Mouse (Mus musculus): Measurements from ENCODE around the gene Shisa8.

Shisa8 gene

DNA sequence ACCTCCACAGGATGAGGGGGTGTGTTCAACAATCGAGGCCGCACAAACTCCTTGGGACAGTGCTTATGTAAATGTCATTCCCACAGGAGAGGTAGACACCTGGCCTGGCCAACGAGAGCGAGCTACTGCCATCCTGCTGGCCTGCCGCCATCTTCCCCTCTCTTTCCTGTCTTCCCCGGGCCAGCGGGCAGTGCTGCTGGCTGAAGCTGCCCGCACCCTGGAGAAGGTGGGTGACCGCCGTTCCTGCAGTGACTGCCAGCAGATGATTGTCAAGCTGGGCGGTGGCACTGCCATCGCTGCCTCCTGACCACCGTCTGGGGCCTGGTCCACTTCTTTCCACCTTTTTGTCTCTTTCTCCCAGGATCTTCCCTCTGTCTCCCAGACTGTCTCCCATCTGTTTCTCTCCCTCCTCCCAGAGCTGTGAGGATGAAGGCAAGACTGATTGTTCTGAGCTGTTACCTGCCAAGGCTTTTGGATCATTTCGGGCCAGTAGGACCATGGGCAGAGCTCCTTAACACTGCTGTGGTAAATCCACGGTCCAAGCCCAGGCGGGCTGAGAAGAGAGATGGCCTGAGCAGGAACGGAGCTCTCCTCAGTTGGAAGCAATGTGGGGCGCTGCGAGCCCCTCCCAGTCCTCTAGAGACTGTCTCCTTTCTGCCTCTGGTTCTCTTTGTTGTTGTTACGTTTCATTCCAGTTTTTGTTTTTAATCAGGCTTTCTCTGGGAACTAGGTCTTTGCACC is 8.8 kb downstream of the Shisa8 start:
- DNase-seq (ENCODE audit: low spot score): no peak

DNA sequence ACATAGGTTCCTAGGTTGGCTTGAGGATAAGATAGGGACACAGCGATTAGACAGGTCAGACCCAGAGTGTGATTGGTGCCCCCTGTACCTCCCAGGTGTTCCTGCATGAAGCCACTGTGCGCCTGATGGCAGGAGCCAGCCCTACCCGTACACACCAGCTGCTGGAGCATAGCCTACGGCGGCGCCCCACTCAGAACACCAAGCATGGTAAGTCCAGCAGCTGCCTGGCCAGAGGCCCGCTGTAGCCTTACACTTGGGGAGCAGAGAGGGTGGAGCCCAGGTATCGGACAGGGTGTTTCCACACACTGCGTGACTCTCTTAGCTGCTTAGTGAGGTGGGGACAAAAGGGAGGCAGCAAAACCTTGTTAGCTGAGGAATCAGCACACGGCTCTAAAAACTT is 9.5 kb downstream of the Shisa8 start:
- DNase-seq (ENCODE audit: low spot score): no peak

DNA sequence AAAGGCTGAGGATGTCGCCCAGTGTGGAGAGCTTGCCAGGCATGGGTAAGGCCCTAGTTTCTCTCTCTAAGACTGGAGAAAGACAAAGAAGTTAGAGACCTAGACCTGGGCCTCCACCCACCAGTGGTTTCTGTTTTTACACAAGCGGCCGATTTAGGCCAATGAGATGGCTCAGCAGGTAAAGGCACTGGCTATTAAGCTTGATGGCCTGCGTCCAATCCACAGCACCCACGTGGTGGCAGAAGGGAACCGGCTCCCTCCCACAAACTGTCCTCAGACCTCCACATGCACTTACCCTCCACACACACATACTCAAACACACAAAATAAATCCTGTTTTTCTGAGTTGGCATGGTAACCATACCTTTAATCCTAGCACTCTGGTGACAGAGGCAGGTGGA is 10.5 kb downstream of the Shisa8 start:
- DNase-seq (ENCODE audit: low spot score): no peak

DNA sequence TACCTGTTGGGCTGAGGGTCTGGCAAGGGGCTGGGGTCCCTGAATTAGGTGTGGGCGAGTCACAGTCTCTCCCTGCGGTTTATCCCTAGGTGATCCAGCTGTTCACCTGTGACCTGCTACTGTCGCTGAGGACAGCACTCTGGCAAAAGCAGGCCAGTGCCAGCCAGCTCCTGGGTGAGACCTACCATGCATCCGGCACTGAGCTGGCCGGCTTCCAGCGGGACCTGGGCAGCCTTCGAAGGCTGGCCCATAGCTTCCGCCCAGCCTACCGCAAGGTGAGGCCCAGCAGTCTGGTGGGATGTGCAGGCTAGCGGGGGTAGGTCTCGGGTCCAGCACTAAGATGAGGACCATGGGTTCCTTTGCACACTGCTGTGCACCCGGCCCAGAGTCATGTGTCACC is 13.1 kb downstream of the Shisa8 start:
- no peak for DNase-seq (ENCODE audit: low spot score)

DNA sequence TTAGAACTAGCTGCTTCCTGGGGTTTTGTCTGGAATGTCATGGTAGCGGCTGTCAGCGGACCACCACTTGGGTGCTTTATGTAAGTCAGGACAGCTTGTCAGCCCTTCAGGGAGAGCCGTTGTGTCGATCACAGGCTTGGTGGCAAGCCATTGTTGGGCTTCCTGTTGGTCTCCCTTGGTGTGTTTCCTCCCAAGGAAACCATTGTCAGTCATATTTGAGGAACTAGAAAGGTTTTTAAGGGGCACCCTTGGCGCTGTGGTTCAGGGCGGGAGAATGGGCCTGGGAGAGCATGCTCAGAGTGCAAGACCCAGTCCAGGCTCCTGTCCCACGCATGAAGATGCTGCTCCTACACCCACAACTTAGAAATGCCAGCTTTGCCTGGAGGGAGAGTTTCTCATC is 14.3 kb downstream of the Shisa8 start:
- DNase-seq (ENCODE audit: low spot score): no peak

DNA sequence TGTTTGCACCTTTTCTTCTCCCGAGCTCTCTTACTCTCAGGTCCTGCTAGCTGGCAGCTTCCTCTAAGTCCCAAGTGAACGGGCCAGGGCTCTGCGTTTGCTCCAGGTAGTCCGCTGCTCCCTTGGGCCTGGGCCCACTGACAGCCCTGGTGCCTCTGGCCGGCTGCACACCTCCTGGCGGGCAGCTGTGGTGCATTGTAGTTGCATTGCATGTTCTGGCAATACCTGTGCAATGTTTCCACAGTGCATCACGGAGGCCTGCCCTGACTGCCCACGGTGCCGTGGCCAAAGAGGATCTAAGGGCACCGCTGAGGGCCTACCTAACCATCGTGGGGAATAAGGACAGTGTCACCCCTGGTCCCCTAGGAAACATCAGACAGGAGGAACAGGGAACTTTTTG is 14.7 kb downstream of the Shisa8 start:
- DNase-seq (ENCODE audit: low spot score): no peak

DNA sequence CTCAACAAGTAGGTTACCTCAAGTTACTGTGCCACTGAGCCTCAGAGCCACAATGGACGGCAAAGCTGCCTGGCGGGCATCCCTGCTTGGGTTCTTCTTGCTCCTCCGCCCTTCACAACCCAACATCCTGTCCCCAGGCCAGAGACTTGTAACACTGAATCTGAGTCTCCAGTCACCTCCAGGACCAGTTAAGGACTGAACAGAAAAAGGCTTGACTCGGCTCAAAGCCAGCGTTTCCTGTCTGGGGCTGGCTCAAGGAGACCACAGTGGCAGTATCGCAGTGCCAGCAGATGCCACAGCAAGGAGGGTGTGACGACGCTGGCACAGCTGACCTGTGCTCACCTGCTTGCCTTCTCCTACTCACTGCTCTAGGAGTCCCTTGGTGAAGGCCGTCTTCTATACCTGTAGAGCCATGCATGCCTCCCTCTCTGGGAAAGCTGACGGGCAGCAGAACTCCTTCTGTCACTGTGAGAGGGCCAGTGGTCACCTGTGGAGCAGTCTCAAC is 15.3 kb downstream of the Shisa8 start:
- no peak for DNase-seq (ENCODE audit: low spot score)

DNA sequence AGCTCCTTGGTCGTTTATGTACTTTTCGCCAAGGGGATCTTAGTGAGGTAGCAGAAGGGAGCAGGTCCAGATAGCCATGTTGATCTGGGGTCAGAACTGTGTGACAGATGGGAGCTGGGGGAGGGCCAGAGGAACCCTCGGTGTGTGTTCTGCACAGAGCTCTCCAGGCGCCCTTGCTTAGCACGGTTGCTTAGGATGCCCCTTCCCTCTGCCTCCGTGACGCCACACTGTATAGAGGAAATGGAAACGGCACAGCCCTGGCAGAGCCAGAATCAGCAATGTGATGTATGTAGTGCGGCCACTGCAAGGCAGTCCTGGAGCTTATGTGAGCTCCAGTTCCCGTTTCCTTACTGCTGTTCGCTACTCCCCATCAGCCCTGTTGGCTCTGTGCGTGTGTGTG is 16.3 kb downstream of the Shisa8 start:
- DNase-seq (ENCODE audit: low spot score): no peak

DNA sequence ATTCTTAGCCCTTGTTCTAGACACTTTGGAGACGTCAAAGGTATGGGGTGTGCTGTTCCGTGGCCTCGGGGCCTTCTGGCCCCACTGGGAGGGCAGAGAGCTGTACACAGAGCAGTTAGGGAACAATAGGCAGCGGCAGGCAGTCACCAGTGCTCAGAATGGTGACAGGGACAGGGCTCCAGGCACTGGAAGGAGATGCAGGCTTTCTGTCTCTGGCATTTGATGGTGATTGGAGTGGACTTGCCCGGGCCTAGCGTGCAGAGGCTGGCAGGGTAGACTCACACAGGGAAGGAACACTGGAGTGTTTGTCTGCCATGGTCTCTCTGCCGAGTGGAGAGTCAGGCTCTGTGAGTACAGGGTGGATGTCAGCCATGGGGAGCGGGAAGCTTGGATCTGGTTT is 20.0 kb downstream of the Shisa8 start:
- no peak for DNase-seq (ENCODE audit: low spot score)

DNA sequence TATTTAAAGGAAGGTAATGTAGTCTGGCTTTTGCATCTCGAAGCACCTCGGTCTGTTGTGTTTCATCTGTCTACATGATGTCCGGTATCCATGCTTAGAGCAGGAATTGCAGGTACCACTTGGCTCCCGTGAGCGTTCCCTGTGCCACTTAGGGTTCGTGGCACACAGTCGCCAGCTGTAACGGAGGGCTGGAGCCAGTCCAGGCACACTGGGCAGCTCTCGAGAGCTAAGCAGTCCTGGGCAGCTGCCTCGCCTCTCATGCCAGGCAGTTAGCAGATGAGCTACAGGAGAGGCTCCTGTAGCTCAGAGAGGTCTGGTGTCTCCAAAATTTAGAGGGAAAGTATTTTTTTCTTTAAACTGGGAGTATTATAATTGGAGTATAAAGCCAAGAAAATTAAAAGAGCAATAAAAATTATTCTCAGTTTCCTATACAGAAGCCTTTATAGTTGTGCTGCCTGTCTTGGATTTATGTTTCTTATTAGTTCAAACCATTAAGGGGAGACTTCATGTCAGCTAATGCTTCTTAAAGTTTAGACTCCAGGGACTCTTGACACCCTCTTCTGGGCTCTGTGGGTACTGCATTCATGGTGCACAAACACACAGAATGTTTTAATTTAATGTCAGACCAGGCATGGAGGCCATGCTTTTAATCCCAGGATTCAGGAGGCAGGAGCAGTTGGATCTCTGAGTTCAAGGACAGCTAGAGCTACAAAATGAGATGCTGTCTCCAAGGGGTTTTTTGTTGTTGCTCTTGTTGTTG is 24.0 kb downstream of the Shisa8 start:
- DNase-seq (ENCODE audit: low spot score): peak; percentile 35

DNA sequence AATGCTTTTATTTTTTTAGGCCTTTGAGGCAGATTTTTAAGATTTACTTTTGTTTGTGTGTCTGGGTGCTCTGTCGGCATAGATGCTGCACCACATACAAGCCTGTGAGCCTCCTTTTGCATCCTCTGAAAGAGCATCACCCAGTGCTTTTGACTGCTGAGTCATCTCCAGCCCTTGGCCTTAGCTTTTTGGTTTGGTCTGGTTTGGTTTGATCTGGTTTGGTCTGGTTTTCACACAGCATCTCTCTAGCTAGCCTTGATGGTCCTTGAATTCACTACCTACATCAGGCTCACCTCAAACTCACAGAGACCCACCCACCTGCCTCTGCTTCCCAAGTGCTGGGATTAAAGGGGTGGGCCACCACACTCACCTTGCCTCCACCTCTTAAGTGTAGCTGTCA is 24.7 kb downstream of the Shisa8 start:
- no peak for DNase-seq (ENCODE audit: low spot score)

DNA sequence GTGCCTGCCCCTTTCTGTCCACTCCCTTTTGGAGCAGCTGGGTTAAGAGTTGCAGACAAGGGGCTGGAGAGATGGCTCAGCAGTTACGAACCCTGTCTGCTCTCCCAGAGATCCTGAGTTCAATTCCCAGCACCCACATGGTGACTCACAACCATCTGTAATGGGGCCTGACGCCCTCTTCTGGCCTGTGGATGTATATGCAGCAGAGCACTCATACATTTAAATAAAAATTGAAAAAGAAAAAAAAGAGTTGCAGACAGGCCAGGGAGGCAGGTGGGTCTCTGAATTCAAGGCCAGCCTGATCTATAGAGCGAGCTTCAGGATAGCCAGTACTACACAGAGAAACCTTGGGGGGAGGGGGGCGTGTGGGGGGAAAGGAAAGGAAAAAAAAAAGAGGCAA is 25.2 kb downstream of the Shisa8 start:
- no peak for DNase-seq (ENCODE audit: low spot score)

DNA sequence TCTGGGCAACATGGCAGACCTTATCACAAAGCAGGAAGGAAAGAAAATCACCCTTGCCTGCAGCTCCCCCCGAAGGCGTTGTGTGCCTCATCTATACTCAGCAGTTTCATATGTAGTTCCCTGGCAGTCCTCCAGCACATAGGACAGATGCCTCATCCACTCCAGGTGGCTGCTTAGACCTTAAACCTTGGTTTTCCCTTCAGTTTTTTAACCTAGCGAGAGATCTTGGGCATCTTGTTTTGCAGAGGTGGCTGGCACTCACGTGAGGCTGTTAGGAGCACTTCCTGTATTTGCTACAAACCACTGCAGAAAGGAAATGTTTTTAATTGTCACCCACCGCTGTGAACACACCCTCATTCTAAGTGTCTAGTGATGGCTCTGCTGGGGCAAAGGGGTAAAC is 25.7 kb downstream of the Shisa8 start:
- DNase-seq (ENCODE audit: low spot score): no peak

DNA sequence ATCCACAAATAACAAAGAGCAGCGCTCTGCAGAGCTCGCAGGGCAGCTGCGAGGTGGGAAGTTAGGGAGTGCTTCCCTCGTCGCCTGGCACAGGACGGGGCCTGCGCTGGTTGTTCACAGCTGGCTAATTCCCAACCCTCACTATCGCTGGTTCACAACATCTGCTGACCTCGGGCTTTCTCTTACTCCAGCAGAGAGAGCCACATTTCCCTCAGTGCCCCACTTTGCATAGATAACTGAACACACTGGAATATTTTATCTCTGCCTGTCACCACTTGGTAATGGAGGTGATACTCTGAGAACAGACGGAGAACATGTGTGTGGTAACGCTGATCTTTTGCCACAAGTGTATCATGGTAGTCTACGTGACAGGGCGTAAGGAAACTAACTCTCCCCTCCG is 26.5 kb downstream of the Shisa8 start:
- no peak for DNase-seq (ENCODE audit: low spot score)

DNA sequence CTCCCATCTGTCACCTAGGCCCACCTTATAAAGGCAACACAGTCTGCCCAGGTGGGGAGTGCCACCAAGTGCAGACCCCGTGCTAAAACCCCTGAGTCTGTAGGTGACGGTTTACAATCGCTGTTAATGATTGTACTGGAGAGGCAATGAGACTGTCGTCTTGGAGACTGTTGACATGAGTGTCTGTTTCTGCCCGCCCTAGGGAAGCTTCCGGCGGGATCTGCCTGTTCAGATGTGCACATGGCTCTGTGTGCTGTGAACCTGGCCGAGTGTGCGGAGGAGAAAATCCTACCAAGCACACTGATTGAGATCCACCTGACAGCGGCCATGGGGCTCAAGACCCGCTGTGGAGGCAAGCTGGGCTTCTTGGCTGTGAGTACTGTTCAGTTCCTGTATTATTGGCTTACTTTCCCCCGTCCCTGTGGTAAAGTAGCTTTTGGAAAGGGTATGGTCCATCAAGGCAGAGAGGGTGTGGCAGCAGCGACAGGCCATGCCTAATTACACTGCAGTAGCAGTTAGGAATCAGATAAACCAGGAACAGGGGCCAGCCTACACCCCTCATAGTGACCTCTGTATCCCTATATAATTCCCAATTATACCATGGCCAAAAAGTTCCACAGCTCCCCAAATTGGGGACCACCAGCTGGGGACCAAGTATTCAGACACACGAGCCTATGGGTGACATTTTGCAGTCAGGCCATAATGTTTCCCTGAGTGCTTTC is 27.4 kb downstream of the Shisa8 start:
- DNase-seq (ENCODE audit: low spot score): no peak

DNA sequence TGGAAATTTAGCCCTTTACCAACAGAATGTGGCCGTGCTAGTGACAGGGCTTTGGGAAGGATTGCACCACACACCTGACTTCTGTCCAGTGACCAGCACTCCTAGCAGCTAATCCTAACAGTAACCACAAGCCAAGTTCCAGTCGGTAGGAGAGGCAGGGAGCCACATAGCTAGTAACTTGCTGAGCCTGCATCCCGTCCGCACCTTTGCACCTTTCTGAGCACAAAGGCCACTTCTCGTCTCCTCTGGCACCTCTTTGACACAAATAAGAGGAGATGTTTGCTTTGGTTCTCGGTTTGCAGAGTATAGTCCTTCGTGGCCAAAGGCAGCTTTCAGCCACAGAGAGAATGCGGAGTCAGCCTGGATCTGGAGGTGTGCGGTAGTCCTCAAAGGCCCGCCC is 28.0 kb downstream of the Shisa8 start:
- DNase-seq (ENCODE audit: low spot score): no peak

DNA sequence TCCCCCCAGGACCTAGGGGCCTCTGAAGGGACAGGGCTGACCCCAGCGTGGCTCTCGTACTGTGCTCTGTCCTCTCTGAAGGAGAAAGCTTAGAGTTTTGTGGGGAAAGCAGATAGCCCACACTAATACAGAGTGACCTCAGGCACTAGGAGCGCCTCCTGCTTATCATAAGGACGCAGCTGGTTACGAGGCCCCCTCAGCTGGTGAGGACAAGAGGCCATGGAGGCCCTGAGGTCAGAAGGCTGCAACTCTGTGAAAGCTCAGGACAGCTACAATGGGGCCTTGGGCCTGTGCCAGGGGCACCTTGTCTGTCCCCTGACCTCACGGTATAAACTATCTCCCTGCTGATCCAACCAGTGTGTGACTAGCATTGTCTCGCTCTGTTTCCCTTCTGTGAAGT is 28.4 kb downstream of the Shisa8 start:
- peak; percentile 39 for DNase-seq (ENCODE audit: low spot score)

DNA sequence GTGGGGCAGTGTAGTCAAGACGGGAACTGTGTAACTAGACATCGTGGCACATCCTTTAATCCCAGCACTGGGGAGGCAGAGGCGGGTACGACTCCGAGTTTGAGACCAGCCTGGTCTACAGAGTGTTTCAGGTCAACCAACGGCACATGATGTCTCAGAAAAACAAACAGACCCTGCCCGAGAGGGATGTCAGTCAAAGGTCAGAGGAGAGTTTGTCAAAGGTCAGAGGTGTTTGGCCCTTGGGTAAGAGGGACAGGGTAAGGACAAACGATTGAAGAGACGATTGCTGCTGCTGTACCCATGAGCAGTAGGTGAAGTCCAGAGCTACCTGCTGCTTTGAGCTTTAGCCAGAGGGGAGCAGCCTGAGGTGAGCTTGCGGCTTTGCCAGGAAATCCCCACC is 29.0 kb downstream of the Shisa8 start:
- DNase-seq (ENCODE audit: low spot score): no peak

DNA sequence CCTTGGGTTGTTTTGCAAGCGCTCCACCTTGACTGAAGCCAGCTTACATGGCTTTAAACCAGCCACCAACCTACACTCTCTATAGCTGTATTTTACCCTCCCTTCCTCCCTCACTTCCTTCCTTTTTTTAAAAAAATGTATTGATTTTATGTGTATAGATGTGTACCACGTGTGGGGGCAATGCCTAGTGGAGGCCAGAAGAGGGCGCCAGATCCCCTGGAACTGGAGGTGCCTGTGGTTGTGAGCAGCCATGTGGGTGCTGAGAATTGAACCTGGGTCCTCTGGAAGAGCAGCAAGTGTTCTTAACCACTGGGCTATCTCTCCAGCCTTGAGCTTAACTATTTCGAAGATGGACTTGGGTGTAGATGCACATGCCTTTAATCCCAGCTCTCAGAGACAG is 30.3 kb downstream of the Shisa8 start:
- no peak for DNase-seq (ENCODE audit: low spot score)

DNA sequence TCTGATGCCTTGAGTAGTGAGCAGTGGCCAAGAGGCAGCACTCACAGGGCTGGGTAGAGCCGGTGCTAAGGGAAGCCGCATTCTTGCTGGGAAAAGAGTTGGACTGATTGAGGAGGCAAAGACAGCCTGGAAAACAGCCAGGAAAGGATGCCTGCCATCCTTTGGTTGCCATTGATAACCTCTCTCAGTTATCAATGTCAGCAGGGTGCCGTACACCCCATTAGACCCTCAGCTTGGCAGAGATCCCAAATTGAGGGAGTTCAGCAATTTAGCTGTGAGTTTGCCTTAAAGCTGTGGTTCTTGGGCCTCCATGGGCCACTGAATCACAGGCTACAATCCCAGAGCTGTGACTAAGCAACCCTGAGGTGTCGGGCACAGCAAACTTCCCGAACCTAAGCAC is 31.5 kb downstream of the Shisa8 start:
- no peak for DNase-seq (ENCODE audit: low spot score)

DNA sequence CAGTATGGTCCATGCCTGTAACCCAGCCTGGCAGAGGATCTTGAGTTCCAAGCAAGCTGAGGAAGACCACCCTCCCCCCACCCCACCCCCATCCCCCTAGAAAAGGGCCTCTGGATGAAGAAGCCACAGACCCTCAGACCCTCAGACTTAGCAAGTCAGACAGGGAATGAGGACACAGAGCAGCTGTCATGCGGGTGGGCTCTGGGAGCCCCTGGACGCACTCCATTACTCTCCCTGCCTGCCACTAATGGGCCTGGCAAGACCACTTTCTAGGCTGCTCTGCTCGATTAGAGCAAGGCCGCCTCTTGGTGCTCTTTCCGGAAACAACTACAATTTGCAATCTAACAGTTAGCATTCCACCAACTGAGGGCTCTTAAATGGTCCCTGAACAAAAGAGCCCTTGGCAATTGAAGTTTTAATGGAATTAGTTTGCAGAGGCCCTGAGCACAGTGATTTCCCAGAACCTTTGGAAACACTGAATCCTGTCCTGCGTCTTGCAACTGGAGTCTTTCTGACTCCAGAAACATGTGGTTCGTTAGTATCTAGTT is 34.8 kb downstream of the Shisa8 start:
- DNase-seq (ENCODE audit: low spot score): no peak

DNA sequence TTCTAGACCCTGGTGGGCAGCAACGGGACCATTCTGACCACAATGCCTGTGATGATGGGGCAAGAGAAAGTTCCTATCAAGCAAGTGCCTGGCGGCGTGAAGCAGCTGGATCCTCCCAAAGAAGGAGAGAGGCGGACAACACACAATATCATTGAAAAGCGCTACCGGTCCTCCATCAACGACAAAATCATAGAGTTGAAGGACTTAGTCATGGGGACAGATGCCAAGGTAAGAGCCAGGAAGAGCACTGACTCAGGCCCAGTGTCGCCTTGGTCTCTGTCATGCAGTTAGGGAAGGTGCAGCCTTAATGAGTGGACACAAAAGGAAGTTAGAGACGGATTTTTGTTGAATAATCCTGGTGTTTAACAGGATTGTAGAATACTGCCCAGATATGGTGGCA is 37.5 kb downstream of the Shisa8 start:
- no peak for DNase-seq (ENCODE audit: low spot score)

DNA sequence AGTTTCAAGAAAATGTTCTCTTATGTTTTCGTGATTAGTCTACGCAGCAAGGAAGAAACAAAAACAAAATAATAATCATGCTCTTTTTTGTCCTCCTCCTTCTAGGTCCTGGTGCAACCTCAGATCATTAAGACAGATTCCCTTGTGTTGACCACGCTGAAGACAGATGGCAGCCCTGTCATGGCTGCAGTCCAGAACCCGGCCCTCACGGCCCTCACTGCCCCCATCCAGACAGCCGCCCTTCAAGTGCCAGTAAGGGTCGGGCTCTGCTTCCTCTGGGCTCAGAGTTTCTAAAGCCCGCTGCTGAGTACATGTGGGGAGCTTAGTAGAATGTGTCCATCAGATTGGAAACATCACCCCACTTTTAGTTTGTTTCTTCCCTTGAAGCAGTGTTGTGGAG is 40.0 kb downstream of the Shisa8 start:
- no peak for DNase-seq (ENCODE audit: low spot score)
